Mouse (Mus musculus): ENCODE results near the gene Ptprt.

- no peak for TF ChIP-seq POLR2A (IDR thresholded peaks at IDR 0.05; ENCODE audit: insufficient read depth, low read depth, low read length)
- TF ChIP-seq EP300 (IDR thresholded peaks at IDR 0.05; ENCODE audit: insufficient read depth, low read depth, low read length): no peak
- no peak for TF ChIP-seq CTCF (IDR thresholded peaks at IDR 0.05)
These were observed 147.9 kb downstream of the Ptprt start for GRCm38 (mm10) chr2:162513072-162513471.

Measured in heart, adult 2 months (tissue).